Mouse (Mus musculus) hindbrain, embryonic 10.5 days (tissue): ENCODE results near the gene Atp6v1f. TPM values are rescaled to one million over a fixed set of nuclear protein-coding genes. Genes with fewer than 3 reads are reported as not detected.

Experiments
- DNase-seq: peaks from one replicate; pipeline ENCODE4 v3.0.0-alpha.2; 2017; ENCODE audit warnings: low spot score
- H3K27ac ChIP-seq: fragments of 300-500 bp; sonication (generic); 2 replicates; pipeline ENCODE4 v1.5.1; 2016; ENCODE audit warnings: mild to moderate bottlenecking, moderate library complexity
- H3K27me3 ChIP-seq: fragments of 300-500 bp; sonication (generic); 2 replicates; pipeline ENCODE4 v1.6.1; 2016; ENCODE audit warnings: mild to moderate bottlenecking; ENCODE audit not compliant: poor library complexity, insufficient read depth, severe bottlenecking
- H3K36me3 ChIP-seq: fragments of 300-500 bp; sonication (generic); 2 replicates; pipeline ENCODE4 v1.6.1; 2016; ENCODE audit warnings: mild to moderate bottlenecking, moderate library complexity
- H3K4me1 ChIP-seq: fragments of 300-500 bp; sonication (generic); replicated peaks from 2 replicates; pipeline ENCODE4 v1.6.1; 2016; ENCODE audit warnings: mild to moderate bottlenecking
- H3K4me3 ChIP-seq: fragments of 300-500 bp; sonication (generic); 2 replicates; pipeline ENCODE4 v1.5.1; 2016; ENCODE audit warnings: mild to moderate bottlenecking, moderate library complexity
- H3K9me3 ChIP-seq: fragments of 300-500 bp; sonication (generic); 2 replicates; pipeline ENCODE4 v1.6.1; 2016; ENCODE audit warnings: mild to moderate bottlenecking, moderate library complexity
- WGBS: fragments of 180-500 bp; shearing (Covaris S2); methylation state at CpG from one replicate; pipeline ENCODE4 v1.1.7; 2016; 5-methylcytosine and 5-hydroxymethylcytosine counted together
- polyA plus RNA-seq: library from polyadenylated mRNA; unstranded; fragments of >200 nt; fragmentation: Nextera tagmentation; extraction: Ambion mirVana; gene quantifications from 2 replicates; pipeline ENCODE4 v1.2.1, GENCODE M21; 2016

Gene Atp6v1f
- polyA plus RNA-seq, 1 experiment from 2014 or later: 252 TPM

- H3K27ac ChIP-seq: peak within 1 kb of the TSS; percentile 85
- peaks cover 82% of the 10 kb centered on the region for H3K27me3 ChIP-seq
- H3K36me3 ChIP-seq: no peaks in the 10 kb centered on the region
- H3K4me1 ChIP-seq: peaks cover 37% of the 10 kb centered on the region
- peak within 1 kb of the TSS; percentile 59 for H3K4me3 ChIP-seq
- peak; percentile 60 for DNase-seq
- H3K9me3 ChIP-seq: no peaks in the 10 kb centered on the region
- 1% methylated on average over 47 of the region's 47 CpGs for WGBS
These were observed 40.2 kb downstream of the Atp6v1f start, which contains the start of gene Kcp for GRCm38 (mm10) chr6:29507447-29508309. TSS of gene Kcp (minus strand) at chr6:29507952.

DNA sequence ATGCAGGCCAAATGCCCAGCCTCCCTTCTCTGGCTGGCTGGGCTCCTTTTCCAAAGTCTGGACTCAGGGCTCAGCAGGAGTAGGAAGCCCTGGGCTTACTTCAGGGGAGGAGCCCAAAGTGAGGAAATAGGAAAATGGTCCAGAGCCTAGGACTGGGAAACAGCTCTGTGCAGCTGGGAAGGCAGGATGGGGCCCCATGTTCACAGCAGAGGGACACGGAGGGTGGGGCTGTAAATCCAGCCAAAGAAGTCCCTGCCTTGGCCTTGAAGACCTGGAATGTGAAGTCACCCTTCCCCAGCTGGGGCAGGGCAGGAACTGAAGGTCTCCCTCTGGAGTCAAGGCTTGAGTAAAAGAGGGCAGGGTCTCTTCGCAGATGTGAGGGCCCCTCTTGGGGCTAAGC lies 41.6 kb downstream of the Atp6v1f start:
- Histone ChIP-seq H3K27ac (0 out of 2 replicates have a peak overlapping the region, but pooled peaks have one; percentile 3), H3K4me1 (peaks cover 51% of the 10 kb centered on the region), H3K27me3 (peaks cover 75% of the 10 kb centered on the region), H3K9me3 (no peaks in the 10 kb centered on the region), H3K36me3 (no peaks in the 10 kb centered on the region), H3K4me3 (no peak overlapping the region)
- WGBS: 43% methylated on average over 2 of the region's 2 CpGs
- DNase-seq: no peak

DNA sequence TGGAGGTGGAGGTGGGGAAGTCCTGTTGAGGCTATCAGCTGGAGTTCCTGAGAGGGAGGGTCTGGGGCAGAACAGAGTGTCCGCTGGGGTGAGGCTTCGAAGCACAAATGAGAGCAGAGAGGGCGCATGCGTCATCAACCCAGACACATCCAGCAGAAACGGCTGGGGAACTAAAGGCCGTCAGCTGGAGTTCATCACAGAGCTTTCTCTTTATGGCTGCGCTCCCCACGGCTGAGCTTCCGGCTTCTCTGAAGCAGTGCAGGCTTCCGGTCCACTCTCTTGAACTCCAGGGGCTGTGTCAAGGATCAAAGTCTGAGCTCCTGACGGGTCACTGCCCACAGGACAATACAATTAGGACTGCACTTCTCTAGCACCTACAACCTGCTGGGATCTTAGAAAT lies 45.8 kb downstream of the Atp6v1f start:
- WGBS: under 1% methylated on average over 11 of the region's 11 CpGs
- DNase-seq: peak; percentile 83
- Histone ChIP-seq H3K27me3 (peaks cover 75% of the 10 kb centered on the region), H3K36me3 (no peaks in the 10 kb centered on the region), H3K4me1 (peaks cover 31% of the 10 kb centered on the region), H3K9me3 (no peaks in the 10 kb centered on the region), H3K4me3 (peak overlapping the region; percentile 40), H3K27ac (peak overlapping the region; percentile 83)

DNA sequence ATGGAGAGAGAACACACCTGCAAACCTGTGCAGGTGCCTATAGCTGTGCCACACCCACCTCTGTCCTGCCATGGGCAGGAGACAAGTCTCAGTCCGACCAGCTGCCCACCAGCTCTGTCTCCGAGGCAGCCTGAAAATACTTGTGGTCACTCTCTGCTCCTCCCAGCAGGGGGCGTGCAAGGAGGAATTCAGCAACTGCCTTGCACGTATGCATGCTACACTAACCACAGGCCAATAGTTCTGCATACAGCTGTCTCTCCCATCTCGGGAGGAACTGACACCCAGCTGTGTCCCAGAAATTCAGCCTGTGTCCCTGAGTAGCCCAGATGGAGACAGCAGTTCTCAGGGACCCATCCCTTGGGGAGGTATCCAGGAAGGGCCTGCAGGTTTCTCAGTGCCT lies 49.6 kb downstream of the Atp6v1f start:
- Histone ChIP-seq H3K36me3 (no peaks in the 10 kb centered on the region), H3K4me1 (peaks cover 21% of the 10 kb centered on the region), H3K27ac (no peak overlapping the region), H3K4me3 (no peak overlapping the region), H3K27me3 (peaks cover 54% of the 10 kb centered on the region), H3K9me3 (no peaks in the 10 kb centered on the region)
- DNase-seq: peak; percentile 79
- 12% methylated on average over 5 of the region's 5 CpGs for WGBS

Other genes starting within 250 kb of the Atp6v1f start
- 35.9 and 38.0 TPM in 2 replicates for gene Hilpda, start 195.2 kb upstream of the Atp6v1f start, polyA plus RNA-seq
- 0.39 and 0.66 TPM in 2 replicates for gene Fam71f2, start 188.1 kb upstream of the Atp6v1f start, polyA plus RNA-seq
- gene Fam71f1, start 148.6 kb upstream of the Atp6v1f start, polyA plus RNA-seq: 0.22 TPM in 1 of 2 replicates, not detected in the other
- gene Calu, start 119.6 kb upstream of the Atp6v1f start, polyA plus RNA-seq: 205 and 242 TPM in 2 replicates
- gene Opn1sw, start 79.2 kb upstream of the Atp6v1f start, polyA plus RNA-seq: 0.17 and 0.21 TPM in 2 replicates
- gene Ccdc136, start 71.4 kb upstream of the Atp6v1f start, polyA plus RNA-seq: 21.5 and 22.4 TPM in 2 replicates
- gene Flnc, start 34.5 kb upstream of the Atp6v1f start, polyA plus RNA-seq: 3.6 and 4.1 TPM in 2 replicates
- gene Atp6v1fnb, start 3.7 kb downstream of the Atp6v1f start, polyA plus RNA-seq: not detected in 2 replicates
- 13.5 TPM in 2 replicates for gene Kcp, start 40.2 kb downstream of the Atp6v1f start, polyA plus RNA-seq
- gene Irf5, start 58.9 kb downstream of the Atp6v1f start, polyA plus RNA-seq: 2.8 and 3.1 TPM in 2 replicates
- gene Tnpo3, start 142.2 kb downstream of the Atp6v1f start, polyA plus RNA-seq: 93.1 and 118 TPM in 2 replicates
- 9.7 and 9.9 TPM in 2 replicates for gene Tspan33, start 226.5 kb downstream of the Atp6v1f start, polyA plus RNA-seq